Mouse (Mus musculus) small intestine, adult 2 months (tissue): ENCODE results near the gene Sdr39u1. TPM values are rescaled to one million over a fixed set of nuclear protein-coding genes. Genes with fewer than 3 reads are reported as not detected.

ENCODE experiments used
- H3K27ac ChIP-seq: fragments of 200-500 bp; 2 replicates; pipeline ENCODE4 v1.5.1; 2012; ENCODE audit warnings: low read depth, low read length, control low read depth, inconsistent platforms; ENCODE audit not compliant: insufficient read depth
- H3K27me3 ChIP-seq: fragments of 200-500 bp; 2 replicates; pipeline ENCODE4 v1.6.1; 2012; ENCODE audit warnings: mild to moderate bottlenecking, moderate library complexity, low read length, inconsistent platforms; ENCODE audit not compliant: control insufficient read depth, insufficient read depth
- H3K36me3 ChIP-seq: fragments of 200-500 bp; 2 replicates; pipeline ENCODE4 v1.6.1; 2012; ENCODE audit warnings: mild to moderate bottlenecking, low read length, control low read depth, inconsistent platforms; ENCODE audit not compliant: control insufficient read depth, insufficient read depth
- H3K4me1 ChIP-seq: fragments of 200-500 bp; 2 replicates; pipeline ENCODE4 v1.6.1; 2012; ENCODE audit warnings: low read length, inconsistent platforms, mixed read lengths; ENCODE audit not compliant: control insufficient read depth, insufficient read depth, insufficient read length
- H3K4me3 ChIP-seq: fragments of 200-500 bp; 2 replicates; pipeline ENCODE4 v1.5.1; 2012; ENCODE audit warnings: low read depth, mild to moderate bottlenecking, control low read depth, inconsistent platforms, low read length, moderate library complexity
- CTCF ChIP-seq: fragments of 200-500 bp; IDR thresholded peaks from 2 replicates; pipeline ENCODE4 v1.5.1; 2012; ENCODE audit warnings: low read depth, mild to moderate bottlenecking, control low read depth, inconsistent platforms, low read length, moderate library complexity, mixed read lengths; ENCODE audit not compliant: insufficient replicate concordance, insufficient read length; ENCODE audit errors: extremely low read depth
- POLR2A ChIP-seq: fragments of 200-500 bp; IDR thresholded peaks from 2 replicates; pipeline ENCODE4 v1.6.1; 2012; ENCODE audit warnings: low read depth, mild to moderate bottlenecking, control low read depth, inconsistent platforms, low read length, moderate library complexity
- WGBS: fragments of 180-500 bp; shearing (Covaris S2); methylation state at CpG from one replicate; pipeline ENCODE4 v1.1.7; 2018; 5-methylcytosine and 5-hydroxymethylcytosine counted together
- polyA plus RNA-seq: library from polyadenylated mRNA; depleted of rRNA; stranded (reverse); fragments of >200 nt; gene quantifications from 2 replicates; pipeline ENCODE4 v1.2.3, GENCODE M21; 2012

The Sdr39u1 gene
- polyA plus RNA-seq, 1 experiment: 34.0 TPM

DNA sequence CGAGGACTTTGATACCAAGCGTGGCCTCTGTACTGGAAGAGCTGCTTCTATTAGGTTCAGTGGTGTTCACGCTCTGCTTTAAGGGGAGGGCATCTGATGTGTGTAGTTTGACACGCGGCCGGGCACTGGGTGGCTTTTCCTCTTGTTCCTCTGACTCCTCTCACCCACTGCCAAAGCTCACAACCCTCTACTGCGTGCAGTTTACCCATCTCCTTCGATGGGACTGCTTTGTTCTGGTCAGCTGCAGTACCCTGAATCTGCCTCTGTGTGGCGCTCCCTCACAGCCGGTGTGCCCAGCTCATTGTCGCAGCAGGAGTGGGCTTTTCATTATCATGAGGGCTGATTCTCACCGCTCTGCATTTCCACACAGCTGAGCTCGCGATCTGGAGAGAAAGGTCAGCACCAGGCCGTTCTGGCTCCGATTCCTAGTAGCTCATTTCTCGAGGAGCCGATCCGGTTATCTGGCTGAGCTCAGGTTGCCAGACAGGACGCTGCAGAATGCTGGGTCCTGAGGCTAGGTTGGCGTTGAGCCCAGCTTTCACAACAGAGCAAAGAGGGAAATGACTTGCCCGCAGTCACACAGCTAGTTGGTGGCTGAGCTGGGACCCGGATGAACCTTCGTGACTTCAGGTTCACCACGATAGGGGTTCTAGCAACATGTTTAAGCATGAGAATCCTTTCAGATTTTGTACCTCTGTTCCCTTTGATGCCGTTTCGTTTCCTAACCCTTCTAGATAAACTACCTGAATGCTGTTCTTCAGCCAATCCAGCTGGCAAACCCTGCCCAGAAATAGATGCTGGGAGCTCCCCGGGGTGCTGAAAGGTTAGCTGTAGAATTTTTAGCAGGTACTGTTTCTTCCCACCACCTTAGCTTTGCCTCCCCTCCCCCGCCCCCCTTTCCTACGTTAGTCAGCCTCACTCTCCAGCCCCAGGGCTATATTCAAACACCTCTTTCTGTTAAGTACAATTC, 26.1 kb downstream of the Sdr39u1 start:
- Histone ChIP-seq H3K4me3 (peak overlapping the region; percentile 52), H3K4me1 (peaks cover 1% of the 10 kb centered on the region; the same call in 1 of the 2 replicates), H3K27ac (no peak overlapping the region), H3K36me3 (no peaks in the 10 kb centered on the region), H3K27me3 (no peaks in the 10 kb centered on the region)
- WGBS: 8% methylated on average over 30 of the region's 30 CpGs
- TF ChIP-seq POLR2A: no peak
- peak; percentile 88; the same call in 1 of the 2 replicates for TF ChIP-seq CTCF

GRCm38 (mm10) chr14:55873242-55873713, 26.8 kb downstream of the Sdr39u1 start:
- H3K36me3 ChIP-seq: no peaks in the 10 kb centered on the region
- 79% methylated on average over 8 of the region's 8 CpGs for WGBS
- TF ChIP-seq CTCF (no peak), POLR2A (no peak)

GRCm38 (mm10) chr14:55872551-55872950, 27.5 kb downstream of the Sdr39u1 start:
- peaks cover 1% of the 10 kb centered on the region; the same call in 1 of the 2 replicates for H3K4me1 ChIP-seq
- WGBS: 84% methylated on average over 17 of the region's 17 CpGs
- no peak overlapping the region for H3K27ac ChIP-seq
- H3K27me3 ChIP-seq: no peaks in the 10 kb centered on the region
- no peak overlapping the region for H3K4me3 ChIP-seq
- TF ChIP-seq POLR2A (no peak), CTCF (no peak)
- no peaks in the 10 kb centered on the region for H3K36me3 ChIP-seq

More at GRCm38 (mm10) chr14:55873242-55873713, 26.8 kb downstream of the Sdr39u1 start:
- no peaks in the 10 kb centered on the region for H3K27me3 ChIP-seq
- H3K4me1 ChIP-seq: peaks cover 1% of the 10 kb centered on the region; the same call in 1 of the 2 replicates
- H3K27ac ChIP-seq: no peak overlapping the region
- no peak overlapping the region for H3K4me3 ChIP-seq

DNA sequence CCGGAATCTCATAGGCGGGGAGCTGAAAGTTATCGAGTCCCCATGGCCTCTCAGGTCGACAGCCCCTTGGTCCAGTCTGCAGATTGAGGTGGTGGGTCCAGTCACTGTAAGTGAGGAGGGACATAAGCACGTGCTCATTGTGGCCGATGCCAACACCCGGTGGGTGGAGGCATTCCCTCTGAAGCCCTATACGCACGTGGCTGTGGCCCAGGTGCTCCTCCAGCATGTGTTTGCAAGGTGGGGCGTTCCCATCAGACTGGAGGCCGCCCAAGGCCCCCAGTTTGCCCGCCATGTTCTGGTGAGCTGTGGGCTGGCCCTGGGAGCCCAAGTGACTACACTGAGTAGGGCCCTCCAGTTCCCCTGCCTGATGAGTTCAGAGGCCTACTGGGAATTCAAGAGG, 28.1 kb downstream of the Sdr39u1 start:
- H3K4me3 ChIP-seq: no peak overlapping the region
- no peaks in the 10 kb centered on the region for H3K36me3 ChIP-seq
- peaks cover 1% of the 10 kb centered on the region; the same call in 1 of the 2 replicates for H3K4me1 ChIP-seq
- H3K27ac ChIP-seq: no peak overlapping the region
- H3K27me3 ChIP-seq: no peaks in the 10 kb centered on the region
- 83% methylated on average over 12 of the region's 12 CpGs for WGBS
- TF ChIP-seq CTCF (no peak), POLR2A (no peak)

- no peaks in the 10 kb centered on the region for H3K36me3 ChIP-seq
Observed at GRCm38 (mm10) chr14:55869538-55869937, 30.6 kb downstream of the Sdr39u1 start.

DNA sequence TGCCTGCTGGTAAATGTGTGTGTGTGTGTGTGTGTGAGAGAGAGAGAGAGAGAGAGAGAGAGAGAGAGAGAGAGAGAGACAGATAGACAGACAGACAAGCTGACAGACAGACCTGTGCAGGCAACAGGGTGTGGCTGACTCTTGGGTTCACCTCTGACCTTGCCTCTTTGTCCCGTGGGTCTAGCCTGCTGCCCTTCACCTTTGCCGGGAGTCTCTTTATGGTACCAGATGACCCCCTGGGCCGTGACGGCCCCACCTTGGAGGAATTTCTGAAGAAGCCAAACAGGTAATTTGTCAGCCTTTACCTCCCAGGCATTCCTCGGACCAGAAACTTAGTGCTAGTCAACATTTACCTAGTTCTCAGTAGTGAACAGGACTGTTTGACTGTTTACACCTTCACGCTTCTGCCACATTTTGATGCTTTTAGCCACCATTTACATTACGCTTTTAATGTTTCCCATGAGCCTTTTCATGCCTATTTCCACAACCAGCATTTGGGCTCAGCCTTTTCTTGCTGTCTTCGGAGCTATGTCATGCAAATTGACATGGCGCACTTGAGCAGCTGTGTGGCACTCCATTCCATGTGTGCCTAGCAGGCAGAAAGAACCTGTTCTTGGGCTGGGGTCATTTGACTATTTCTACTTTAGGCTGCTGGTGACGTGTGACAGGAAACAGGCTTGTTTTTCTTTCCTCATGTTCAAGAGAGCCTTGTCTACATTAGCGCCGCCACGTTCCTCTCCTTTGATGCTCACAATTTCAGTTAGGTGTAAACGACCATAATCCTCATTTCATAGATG, 31.7 kb downstream of the Sdr39u1 start:
- TF ChIP-seq POLR2A (no peak), CTCF (no peak)
- WGBS: 89% methylated on average over 14 of the region's 14 CpGs
- Histone ChIP-seq H3K4me1 (no peaks in the 10 kb centered on the region), H3K36me3 (no peaks in the 10 kb centered on the region), H3K4me3 (no peak overlapping the region), H3K27ac (no peak overlapping the region), H3K27me3 (no peaks in the 10 kb centered on the region)

More at GRCm38 (mm10) chr14:55869538-55869937, 30.6 kb downstream of the Sdr39u1 start:
- TF ChIP-seq CTCF (no peak), POLR2A (no peak)
- H3K27ac ChIP-seq: no peak overlapping the region
- H3K4me3 ChIP-seq: no peak overlapping the region
- H3K4me1 ChIP-seq: peaks cover 1% of the 10 kb centered on the region; the same call in 1 of the 2 replicates
- H3K27me3 ChIP-seq: no peaks in the 10 kb centered on the region
- 94% methylated on average over 6 of the region's 6 CpGs for WGBS
